Mouse (Mus musculus) midbrain, embryonic 14.5 days (tissue): Measurements from ENCODE around the gene Fgfr2. TPM values are rescaled to one million over a fixed set of nuclear protein-coding genes. Genes with fewer than 3 reads are reported as not detected.

ENCODE experiments used
- ATAC-seq: fragments of 200-750 bp; cut with Nextera tagmentation; 2 replicates; pipeline ENCODE4 v1.8.0; 2017; ENCODE audit warnings: moderate number of reproducible peaks, moderate library complexity; ENCODE audit not compliant: low FRiP score, low TSS enrichment
- DNase-seq: peaks from one replicate; pipeline ENCODE4 v3.0.0-alpha.2; 2015
- H3K27ac ChIP-seq: fragments of 300-500 bp; sonication (generic); replicated peaks from 2 replicates; pipeline ENCODE4 v1.5.1; 2014; ENCODE audit warnings: mild to moderate bottlenecking, low read depth, low read length, moderate library complexity
- H3K27me3 ChIP-seq: fragments of 300-500 bp; sonication (generic); 2 replicates; pipeline ENCODE4 v1.6.1; 2014; ENCODE audit warnings: low read length, control low read depth, mixed read lengths; ENCODE audit not compliant: control insufficient read depth, insufficient read depth
- H3K36me3 ChIP-seq: fragments of 300-500 bp; sonication (generic); 2 replicates; pipeline ENCODE4 v1.6.1; 2014; ENCODE audit warnings: low read length, control low read depth; ENCODE audit not compliant: control insufficient read depth, insufficient read depth
- H3K4me1 ChIP-seq: fragments of 300-500 bp; sonication (generic); 2 replicates; pipeline ENCODE4 v1.6.1; 2014; ENCODE audit warnings: mild to moderate bottlenecking, antibody characterized with exemption, low read length, control low read depth; ENCODE audit not compliant: control insufficient read depth, insufficient read depth
- H3K4me2 ChIP-seq: fragments of 300-500 bp; sonication (generic); 2 replicates; pipeline ENCODE4 v1.6.1; 2014; ENCODE audit warnings: mild to moderate bottlenecking, low read length, moderate library complexity
- H3K4me3 ChIP-seq: fragments of 300-500 bp; sonication (generic); replicated peaks from 2 replicates; pipeline ENCODE4 v1.5.1; 2014; ENCODE audit warnings: low read depth, low read length
- H3K9ac ChIP-seq: fragments of 300-500 bp; sonication (generic); replicated peaks from 2 replicates; pipeline ENCODE4 v1.6.1; 2014; ENCODE audit warnings: mild to moderate bottlenecking, low read length, moderate library complexity
- H3K9me3 ChIP-seq: fragments of 300-500 bp; sonication (generic); 2 replicates; pipeline ENCODE4 v1.6.1; 2016; ENCODE audit warnings: low read length, control low read depth, mixed read lengths; ENCODE audit not compliant: control insufficient read depth
- whole genome bisulfite sequencing: fragments of 180-500 bp; shearing (Covaris S2); extraction: QIAGEN DNeasy Blood & Tissue Kit; methylation state at CpG from one replicate; pipeline ENCODE4 v1.1.7; 2014; 5-methylcytosine and 5-hydroxymethylcytosine counted together
- polyA plus RNA-seq: library from polyadenylated mRNA; unstranded; fragments of >200 nt; fragmentation: Nextera tagmentation; extraction: Ambion mirVana; gene quantifications from 2 replicates; pipeline ENCODE4 v1.2.1, GENCODE M21; 2014

Fgfr2 gene
- polyA plus RNA-seq, 1 experiment from 2014 or later: 28.1 TPM

DNA sequence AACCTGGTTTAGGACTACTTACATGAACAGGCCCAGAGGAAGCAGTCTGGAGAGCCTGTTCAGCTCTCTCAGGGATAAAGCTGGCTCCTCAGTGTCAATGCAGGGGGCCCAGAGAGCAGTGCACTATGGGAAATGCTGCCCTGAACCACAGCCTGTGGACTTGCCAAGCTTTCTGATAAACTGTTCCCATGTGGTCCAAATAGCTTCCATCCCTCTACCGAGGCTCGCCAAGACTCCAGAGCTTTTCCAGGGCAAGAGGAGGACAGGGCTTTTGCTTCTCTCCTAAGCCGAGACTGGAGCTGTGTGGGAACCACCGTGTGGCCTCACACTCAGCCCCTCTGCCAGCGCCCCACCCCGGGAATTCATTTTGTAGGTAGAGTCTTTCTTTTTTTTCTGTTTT, 2444.7 kb downstream of the Fgfr2 start:
- no peaks in the 10 kb centered on the region for H3K9me3 ChIP-seq
- no peak for ATAC-seq
- H3K4me2 ChIP-seq: no peak overlapping the region
- H3K9ac ChIP-seq: no peak overlapping the region
- H3K27me3 ChIP-seq: no peaks in the 10 kb centered on the region
- WGBS: 93% methylated on average over 6 of the region's 6 CpGs
- H3K36me3 ChIP-seq: no peaks in the 10 kb centered on the region
- peak overlapping the region; percentile 75 for H3K27ac ChIP-seq
- no peak overlapping the region for H3K4me3 ChIP-seq
- no peak for DNase-seq
- H3K4me1 ChIP-seq: peaks cover 7% of the 10 kb centered on the region; the same call in 1 of the 2 replicates

DNA sequence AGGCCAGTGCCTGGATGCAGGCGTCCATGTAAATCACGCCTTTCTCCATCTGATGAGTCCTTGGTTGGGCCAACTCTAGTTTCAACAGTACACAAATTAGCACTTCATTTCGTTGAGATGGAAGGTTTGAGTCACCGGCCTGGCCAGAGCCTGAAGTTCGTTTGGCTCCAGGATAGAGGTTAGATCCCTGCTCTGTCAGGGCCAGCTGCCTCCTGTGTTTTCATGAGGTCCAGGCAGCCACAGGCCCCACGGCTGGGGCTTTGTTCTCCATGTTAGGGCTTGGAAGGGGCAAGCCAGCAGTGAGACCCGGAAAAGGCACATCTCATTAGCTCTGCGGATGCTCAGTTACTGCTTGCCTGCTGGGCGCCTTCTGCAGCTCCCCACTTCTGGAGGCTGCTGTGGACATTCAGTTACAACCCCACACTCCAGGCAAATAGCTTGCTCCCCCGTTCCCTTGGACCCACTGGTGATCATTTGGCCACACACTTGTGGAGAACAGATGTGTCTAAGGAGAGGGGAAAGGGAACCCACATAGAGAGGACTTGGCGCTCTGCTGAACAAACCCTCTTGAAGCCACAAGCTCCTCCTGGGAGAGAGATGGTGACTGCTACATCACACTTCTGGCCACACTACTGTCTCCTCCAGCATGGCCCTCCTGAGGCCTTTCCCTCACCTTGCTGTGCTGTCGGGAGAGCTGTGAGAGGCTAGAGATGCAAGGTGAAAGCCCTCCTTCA, 2445.4 kb downstream of the Fgfr2 start:
- Histone ChIP-seq H3K9ac (no peak overlapping the region), H3K4me1 (peaks cover 9% of the 10 kb centered on the region; the same call in 1 of the 2 replicates), H3K27ac (peak overlapping the region; percentile 75), H3K4me3 (no peak overlapping the region), H3K27me3 (no peaks in the 10 kb centered on the region), H3K4me2 (no peak overlapping the region), H3K9me3 (no peaks in the 10 kb centered on the region), H3K36me3 (no peaks in the 10 kb centered on the region)
- DNase-seq: peak; percentile 44
- WGBS: 57% methylated on average over 12 of the region's 12 CpGs
- ATAC-seq: no peak; the same call in 1 of the 2 replicates

DNA sequence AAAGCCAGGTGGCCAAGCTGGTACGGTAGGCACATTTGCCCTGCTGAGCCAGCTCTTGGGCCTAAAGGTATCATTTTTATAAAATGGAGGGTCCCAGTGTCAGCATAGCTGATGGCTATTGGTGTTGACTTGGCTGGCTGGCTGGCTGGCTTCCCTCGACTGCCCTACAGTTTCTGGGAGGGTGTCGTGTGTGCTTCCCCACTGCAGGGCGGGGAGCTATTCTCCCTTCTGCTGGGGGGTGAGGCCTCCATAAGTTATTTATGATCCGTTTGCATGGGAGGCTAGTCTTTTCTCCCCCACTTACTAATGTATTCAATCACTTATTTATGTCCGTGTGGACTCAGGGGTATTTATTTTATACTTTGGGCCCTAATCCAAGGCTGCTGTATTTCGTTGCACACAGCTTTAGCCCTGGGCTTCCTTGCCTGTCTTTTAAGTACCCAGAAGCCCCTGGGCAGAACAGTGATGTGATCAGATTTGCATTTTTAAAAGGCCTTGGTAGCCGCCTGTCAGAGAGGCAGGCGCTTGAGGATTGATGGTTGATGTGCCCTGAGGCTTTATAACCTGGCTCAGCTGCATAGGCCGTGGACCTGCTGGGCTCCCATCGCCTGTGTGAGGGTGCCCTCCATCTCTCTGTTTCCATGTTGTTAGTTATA, 2446.1 kb downstream of the Fgfr2 start:
- H3K9me3 ChIP-seq: no peaks in the 10 kb centered on the region
- DNase-seq: peak; percentile 79
- no peaks in the 10 kb centered on the region for H3K27me3 ChIP-seq
- peak; percentile 78; the same call in 1 of the 2 replicates for ATAC-seq
- no peak overlapping the region for H3K9ac ChIP-seq
- H3K4me2 ChIP-seq: no peak overlapping the region
- peaks cover 9% of the 10 kb centered on the region; the same call in 1 of the 2 replicates for H3K4me1 ChIP-seq
- WGBS: 34% methylated on average over 11 of the region's 11 CpGs
- H3K36me3 ChIP-seq: no peaks in the 10 kb centered on the region
- no peak overlapping the region for H3K4me3 ChIP-seq
- H3K27ac ChIP-seq: peak overlapping the region; percentile 75

DNA sequence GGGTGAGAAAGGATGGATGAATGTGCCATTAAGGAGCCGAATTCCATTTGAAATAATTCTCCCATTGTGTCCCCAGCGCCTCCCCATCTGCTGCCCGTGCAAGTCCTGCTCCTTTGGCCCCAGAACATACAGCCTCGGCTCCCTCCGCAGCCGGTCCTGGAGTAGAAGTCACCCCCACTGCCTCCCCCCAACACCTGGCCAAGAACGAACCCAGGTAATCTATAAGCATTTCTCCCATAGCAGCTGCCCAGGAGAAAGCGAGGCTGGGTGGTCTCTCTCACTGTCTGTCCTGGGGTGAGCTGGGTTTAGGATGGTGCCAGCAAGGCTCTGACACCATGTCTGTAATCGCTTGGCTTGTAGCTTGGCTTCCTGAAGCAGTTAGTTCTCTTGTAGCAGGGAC, 2448.6 kb downstream of the Fgfr2 start:
- H3K36me3 ChIP-seq: no peaks in the 10 kb centered on the region
- no peaks in the 10 kb centered on the region for H3K9me3 ChIP-seq
- peaks cover 13% of the 10 kb centered on the region for H3K4me1 ChIP-seq
- no peak overlapping the region for H3K4me3 ChIP-seq
- ATAC-seq (no peak), DNase-seq (no peak)
- H3K27ac ChIP-seq: no peak overlapping the region
- no peaks in the 10 kb centered on the region for H3K27me3 ChIP-seq
- no peak overlapping the region for H3K4me2 ChIP-seq
- 75% methylated on average over 9 of the region's 9 CpGs for WGBS
- no peak overlapping the region for H3K9ac ChIP-seq

DNA sequence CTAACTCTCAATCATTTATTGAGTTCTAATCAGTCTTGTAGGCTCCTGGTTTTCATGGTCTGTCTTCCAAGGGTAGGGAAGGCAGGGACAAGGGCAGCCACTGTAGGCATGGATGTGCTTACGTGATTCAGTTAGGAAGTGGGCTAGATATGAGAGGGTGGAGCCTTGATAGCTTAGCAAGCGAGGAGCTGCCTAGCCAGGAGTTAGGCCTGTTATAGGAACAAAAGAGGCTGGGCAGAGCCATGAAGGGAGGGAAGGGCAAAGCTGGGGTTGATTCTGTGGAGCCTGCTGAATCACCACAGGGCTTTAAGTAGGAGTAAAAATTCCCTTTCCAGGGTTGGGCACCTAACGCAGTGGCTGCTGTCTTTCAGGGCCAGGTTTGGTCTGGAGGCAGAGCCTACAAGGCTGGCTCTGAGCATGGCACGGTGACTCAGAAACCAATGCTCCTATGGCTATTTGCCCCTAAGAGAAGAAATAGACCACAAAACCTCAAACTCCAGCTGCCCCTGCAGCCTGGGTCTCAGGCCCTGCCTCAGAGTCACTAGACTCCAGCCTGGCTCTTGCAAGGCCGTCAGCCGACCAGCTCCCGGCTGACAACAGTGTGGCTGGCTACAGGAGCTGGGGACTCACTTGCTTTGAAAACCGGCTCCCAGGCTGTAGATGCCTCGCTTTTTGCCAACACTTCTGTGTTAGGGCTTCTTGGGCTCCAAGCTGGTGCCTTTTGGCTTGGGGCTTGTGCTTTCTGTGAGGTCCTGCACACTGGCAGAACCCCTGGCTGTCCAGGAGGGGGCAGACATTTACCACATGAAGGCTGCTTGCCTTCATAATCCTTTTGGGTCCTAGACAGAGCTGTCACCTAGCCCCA, 2449.7 kb downstream of the Fgfr2 start:
- no peak overlapping the region for H3K4me2 ChIP-seq
- H3K36me3 ChIP-seq: no peaks in the 10 kb centered on the region
- no peak overlapping the region for H3K27ac ChIP-seq
- peaks cover 24% of the 10 kb centered on the region for H3K4me1 ChIP-seq
- no peaks in the 10 kb centered on the region for H3K27me3 ChIP-seq
- H3K9me3 ChIP-seq: no peaks in the 10 kb centered on the region
- H3K4me3 ChIP-seq: no peak overlapping the region
- 61% methylated on average over 9 of the region's 9 CpGs for WGBS
- ATAC-seq (no peak), DNase-seq (peak; percentile 82)
- no peak overlapping the region for H3K9ac ChIP-seq

DNA sequence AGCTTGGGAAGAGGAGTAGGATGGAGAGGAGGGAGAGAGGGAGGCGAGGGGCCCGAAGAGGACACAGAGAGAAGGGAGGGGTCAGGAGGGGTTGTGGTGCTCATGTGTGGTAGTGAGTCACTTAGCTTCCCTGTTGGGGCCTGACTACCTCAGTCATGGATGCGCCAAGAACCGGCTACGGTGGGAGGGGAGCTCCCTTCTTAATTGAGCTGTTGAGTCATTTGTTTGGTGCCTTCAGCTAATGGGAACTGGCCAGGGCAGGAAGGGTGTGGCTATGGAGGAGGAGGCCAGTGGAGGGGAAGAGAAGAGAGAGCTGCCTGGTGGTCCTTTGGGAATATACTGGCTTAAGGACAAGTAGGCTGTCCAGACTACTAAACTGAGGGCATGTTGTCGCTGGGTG, 2451.8 kb downstream of the Fgfr2 start:
- Histone ChIP-seq H3K27ac (no peak overlapping the region), H3K9me3 (no peaks in the 10 kb centered on the region), H3K4me2 (no peak overlapping the region), H3K4me1 (peaks cover 23% of the 10 kb centered on the region), H3K36me3 (no peaks in the 10 kb centered on the region), H3K4me3 (no peak overlapping the region), H3K9ac (no peak overlapping the region), H3K27me3 (no peaks in the 10 kb centered on the region)
- ATAC-seq (no peak), DNase-seq (no peak)
- WGBS: 53% methylated on average over 6 of the region's 6 CpGs

DNA sequence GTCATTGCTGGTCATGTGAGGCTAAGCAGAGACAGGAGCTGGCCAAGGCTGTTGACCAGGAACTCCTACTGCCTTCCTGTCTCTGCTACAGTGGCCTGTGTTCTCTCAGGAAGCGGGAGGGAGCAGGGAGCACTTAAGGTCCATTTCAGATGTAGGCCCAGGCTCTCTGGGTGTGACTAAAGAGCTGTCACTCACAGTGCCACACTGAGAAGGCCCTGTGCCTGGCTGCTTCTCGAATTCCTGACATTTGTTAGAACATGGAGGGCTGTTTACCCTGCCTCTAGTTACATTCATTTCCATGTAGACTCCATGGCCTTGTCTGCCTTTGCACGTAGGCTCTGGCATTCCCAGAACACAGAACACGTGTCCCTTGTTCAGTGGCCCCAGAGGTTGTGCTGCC, 2452.8 kb downstream of the Fgfr2 start:
- Histone ChIP-seq H3K4me3 (no peak overlapping the region), H3K27ac (peak overlapping the region; percentile 49), H3K27me3 (no peaks in the 10 kb centered on the region), H3K4me1 (peaks cover 23% of the 10 kb centered on the region), H3K4me2 (no peak overlapping the region), H3K9me3 (no peaks in the 10 kb centered on the region), H3K9ac (no peak overlapping the region), H3K36me3 (no peaks in the 10 kb centered on the region)
- no peak for DNase-seq
- ATAC-seq: no peak
- 66% methylated on average over 4 of the region's 4 CpGs for WGBS

DNA sequence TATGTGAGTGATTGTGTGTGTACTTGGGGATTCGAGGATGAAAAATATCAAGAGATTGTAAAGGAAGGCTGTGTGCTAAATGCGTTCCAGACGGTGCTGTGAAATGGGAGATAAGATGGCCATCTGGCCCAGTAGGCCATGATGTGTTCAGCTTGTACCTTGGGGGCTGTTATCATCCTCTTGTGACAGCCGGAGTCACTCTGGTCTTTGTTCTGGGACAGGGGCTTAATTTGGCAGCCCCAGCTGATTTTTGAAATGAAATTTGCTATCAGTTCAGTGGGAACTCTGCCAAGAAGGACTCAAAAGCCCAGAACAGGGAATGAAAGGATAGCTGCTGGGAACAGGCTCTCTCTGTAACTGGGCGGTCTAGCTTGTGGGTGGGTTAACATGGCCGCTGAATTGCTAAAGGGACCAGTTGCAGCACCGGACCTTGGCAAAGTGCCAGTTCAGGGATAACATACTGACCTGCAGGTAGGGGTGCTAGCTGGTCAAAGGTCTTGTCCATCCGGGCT, 2453.7 kb downstream of the Fgfr2 start:
- no peaks in the 10 kb centered on the region for H3K27me3 ChIP-seq
- ATAC-seq (peak; percentile 68; the same call in 1 of the 2 replicates), DNase-seq (peak; percentile 83)
- H3K4me2 ChIP-seq: no peak overlapping the region
- H3K4me3 ChIP-seq: no peak overlapping the region
- H3K36me3 ChIP-seq: no peaks in the 10 kb centered on the region
- H3K4me1 ChIP-seq: peaks cover 23% of the 10 kb centered on the region
- H3K9ac ChIP-seq: no peak overlapping the region; the same call in 1 of the 2 replicates
- WGBS: 29% methylated on average over 8 of the region's 8 CpGs
- H3K9me3 ChIP-seq: no peaks in the 10 kb centered on the region
- H3K27ac ChIP-seq: peak overlapping the region; percentile 87
